Mouse (Mus musculus): ENCODE measurements at regions not wholly inside any gene's neighbourhood (a gene's known extent, or its start where the extent isn't known, plus 50 kb on each side); places are given as distances from the start of the nearest gene placed in this dataset.

DNA sequence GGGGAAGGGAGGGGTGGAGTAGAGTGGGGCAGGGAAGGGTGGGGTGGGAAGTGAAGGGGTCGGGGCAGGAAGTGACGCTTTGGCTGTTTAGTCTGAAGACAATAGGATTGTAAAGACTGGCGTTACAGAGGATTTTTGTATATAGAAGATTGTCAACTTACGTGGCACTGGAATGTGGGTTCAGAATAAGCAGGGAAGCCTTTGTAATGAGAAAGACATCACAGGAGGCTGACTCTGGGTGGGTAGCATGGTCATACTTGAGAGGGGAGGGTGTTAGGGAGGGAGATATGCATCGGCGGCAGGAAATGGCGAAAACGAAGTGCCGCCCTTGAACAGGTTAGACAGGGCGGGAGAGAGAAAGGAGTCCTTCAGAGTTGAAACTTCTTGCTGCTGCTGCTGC is 357.7 kb downstream of the Rnf144b start:
- H3K4me3 ChIP-seq (replicated peaks; ENCODE audit: insufficient read depth, low read depth, low read length) = no peak overlapping the region
- no peaks in the 10 kb centered on the region for H3K27me3 ChIP-seq (ENCODE audit: control insufficient read depth, insufficient read depth, low read length)
- H3K4me1 ChIP-seq (ENCODE audit: control insufficient read depth, insufficient read depth, low read length) = no peaks in the 10 kb centered on the region
- WGBS = 74% methylated on average over 10 of the region's 10 CpGs
- no peak for TF ChIP-seq CTCF (IDR thresholded peaks at IDR 0.05; ENCODE audit: borderline replicate concordance, insufficient read depth, low read depth, low read length)
- no peak for TF ChIP-seq POLR2A (IDR thresholded peaks at IDR 0.05; ENCODE audit: borderline replicate concordance, insufficient read depth, low read length)
- DNase-seq = no peak
- no peak overlapping the region for H3K27ac ChIP-seq (ENCODE audit: insufficient read depth, low read length)

GRCm38 (mm10) chr13:47484819-47485218 is 362.4 kb downstream of the Rnf144b start:
- Histone ChIP-seq H3K27ac (ENCODE audit: insufficient read depth, low read length) (no peak overlapping the region), H3K4me3 (replicated peaks; ENCODE audit: insufficient read depth, low read depth, low read length) (no peak overlapping the region), H3K27me3 (ENCODE audit: control insufficient read depth, insufficient read depth, low read length) (no peaks in the 10 kb centered on the region), H3K4me1 (ENCODE audit: control insufficient read depth, insufficient read depth, low read length) (no peaks in the 10 kb centered on the region)
- DNase-seq = no peak
- TF ChIP-seq POLR2A (IDR thresholded peaks at IDR 0.05; ENCODE audit: borderline replicate concordance, insufficient read depth, low read length) = no peak
- no peak for TF ChIP-seq CTCF (IDR thresholded peaks at IDR 0.05; ENCODE audit: borderline replicate concordance, insufficient read depth, low read depth, low read length)
- WGBS = 90% methylated on average over 2 of the region's 2 CpGs

DNA sequence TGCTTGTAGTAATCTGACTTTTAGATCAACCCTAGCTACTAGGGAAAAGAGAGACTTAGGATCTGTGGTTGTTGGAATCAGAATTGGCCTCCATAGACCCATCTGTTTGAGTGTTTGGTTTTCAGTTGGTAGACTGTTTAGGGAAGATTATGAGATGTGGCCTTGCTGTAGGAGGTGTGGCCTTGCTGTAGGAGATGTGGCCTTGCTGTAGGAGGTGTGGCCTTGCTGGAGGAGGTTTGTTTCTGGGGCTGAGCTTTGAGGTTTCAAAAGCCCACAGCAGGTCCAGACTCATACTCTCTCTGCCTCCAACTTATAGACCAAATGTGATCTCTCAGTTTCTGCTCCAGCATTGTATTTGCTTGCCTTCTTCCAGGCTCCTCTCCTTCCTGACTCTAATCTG is 363.7 kb downstream of the Rnf144b start:
- TF ChIP-seq CTCF (IDR thresholded peaks at IDR 0.05; ENCODE audit: borderline replicate concordance, insufficient read depth, low read depth, low read length) (no peak), POLR2A (IDR thresholded peaks at IDR 0.05; ENCODE audit: borderline replicate concordance, insufficient read depth, low read length) (no peak)
- Histone ChIP-seq H3K4me3 (replicated peaks; ENCODE audit: insufficient read depth, low read depth, low read length) (no peak overlapping the region), H3K27me3 (ENCODE audit: control insufficient read depth, insufficient read depth, low read length) (no peaks in the 10 kb centered on the region), H3K4me1 (ENCODE audit: control insufficient read depth, insufficient read depth, low read length) (no peaks in the 10 kb centered on the region), H3K27ac (ENCODE audit: insufficient read depth, low read length) (no peak overlapping the region)
- DNase-seq = no peak

DNA sequence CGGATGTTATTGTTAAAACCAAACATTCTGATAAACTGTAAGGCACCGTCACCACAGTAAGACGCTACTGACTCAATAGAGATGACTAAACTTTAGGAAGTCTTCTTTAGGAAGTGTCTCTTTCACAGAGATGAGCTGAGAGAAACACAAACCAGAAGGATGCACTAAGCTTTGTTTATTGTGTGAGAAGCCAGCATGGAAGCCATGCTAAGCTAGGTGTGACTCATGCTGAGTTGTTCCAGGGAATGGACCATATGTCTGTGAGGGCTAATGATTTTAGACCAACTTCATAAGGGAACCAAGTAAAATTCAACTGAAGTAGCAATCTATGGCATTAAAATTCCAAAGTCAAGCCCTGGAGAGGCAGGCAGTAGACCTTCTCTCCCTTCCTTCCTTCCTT is 364.2 kb downstream of the Rnf144b start:
- DNase-seq = no peak
- Histone ChIP-seq H3K4me3 (replicated peaks; ENCODE audit: insufficient read depth, low read depth, low read length) (no peak overlapping the region), H3K27ac (ENCODE audit: insufficient read depth, low read length) (no peak overlapping the region), H3K27me3 (ENCODE audit: control insufficient read depth, insufficient read depth, low read length) (no peaks in the 10 kb centered on the region), H3K4me1 (ENCODE audit: control insufficient read depth, insufficient read depth, low read length) (no peaks in the 10 kb centered on the region)
- TF ChIP-seq CTCF (IDR thresholded peaks at IDR 0.05; ENCODE audit: borderline replicate concordance, insufficient read depth, low read depth, low read length) (no peak), POLR2A (IDR thresholded peaks at IDR 0.05; ENCODE audit: borderline replicate concordance, insufficient read depth, low read length) (no peak)
- WGBS = 95% methylated on average over 3 of the region's 3 CpGs

- WGBS = 91% methylated on average over 15 of the region's 15 CpGs
- no peaks in the 10 kb centered on the region for H3K27me3 ChIP-seq (ENCODE audit: control insufficient read depth, insufficient read depth, low read length)
- no peak for DNase-seq
- no peak overlapping the region for H3K27ac ChIP-seq (ENCODE audit: insufficient read depth, low read length)
- H3K4me3 ChIP-seq (replicated peaks; ENCODE audit: insufficient read depth, low read depth, low read length) = no peak overlapping the region
- no peaks in the 10 kb centered on the region for H3K4me1 ChIP-seq (ENCODE audit: control insufficient read depth, insufficient read depth, low read length)
- TF ChIP-seq CTCF (IDR thresholded peaks at IDR 0.05; ENCODE audit: borderline replicate concordance, insufficient read depth, low read depth, low read length) (no peak), POLR2A (IDR thresholded peaks at IDR 0.05; ENCODE audit: borderline replicate concordance, insufficient read depth, low read length) (no peak)
These were observed 383.0 kb downstream of the Rnf144b start for GRCm38 (mm10) chr13:47505380-47505955.

DNA sequence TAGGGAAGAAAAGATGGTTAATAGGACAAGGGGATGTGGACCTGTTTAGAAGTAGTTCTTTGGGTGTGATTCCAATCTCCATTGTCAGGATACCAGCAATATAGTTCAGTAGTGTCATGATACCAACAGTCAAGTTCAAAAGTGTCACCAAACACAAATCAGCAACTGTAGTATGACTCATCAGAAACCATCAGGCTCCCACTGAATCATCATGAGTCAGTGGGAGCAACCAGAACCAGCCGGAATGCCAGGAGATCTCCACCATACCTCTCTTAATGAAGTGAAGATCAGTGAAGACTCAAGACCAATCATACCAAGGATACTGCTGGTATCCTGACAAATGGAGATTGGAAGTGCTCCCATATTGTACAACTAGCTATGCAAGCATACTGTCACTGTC is 410.5 kb downstream of the Rnf144b start:
- Histone ChIP-seq H3K4me3 (replicated peaks; ENCODE audit: insufficient read depth, low read depth, low read length) (no peak overlapping the region), H3K27ac (ENCODE audit: insufficient read depth, low read length) (no peak overlapping the region), H3K27me3 (ENCODE audit: control insufficient read depth, insufficient read depth, low read length) (no peaks in the 10 kb centered on the region), H3K4me1 (ENCODE audit: control insufficient read depth, insufficient read depth, low read length) (no peaks in the 10 kb centered on the region)
- TF ChIP-seq CTCF (IDR thresholded peaks at IDR 0.05; ENCODE audit: borderline replicate concordance, insufficient read depth, low read depth, low read length) = no peak
- no peak for TF ChIP-seq POLR2A (IDR thresholded peaks at IDR 0.05; ENCODE audit: borderline replicate concordance, insufficient read depth, low read length)
- 100% methylated on average over 1 of the region's 1 CpGs for WGBS
- no peak for DNase-seq

- no peaks in the 10 kb centered on the region for H3K4me1 ChIP-seq (ENCODE audit: control insufficient read depth, insufficient read depth, low read length)
- TF ChIP-seq CTCF (IDR thresholded peaks at IDR 0.05; ENCODE audit: borderline replicate concordance, insufficient read depth, low read depth, low read length) = no peak
- no peak for TF ChIP-seq POLR2A (IDR thresholded peaks at IDR 0.05; ENCODE audit: borderline replicate concordance, insufficient read depth, low read length)
- DNase-seq = no peak
- H3K27ac ChIP-seq (ENCODE audit: insufficient read depth, low read length) = no peak overlapping the region
- H3K4me3 ChIP-seq (replicated peaks; ENCODE audit: insufficient read depth, low read depth, low read length) = no peak overlapping the region
- WGBS = 95% methylated on average over 2 of the region's 2 CpGs
- H3K27me3 ChIP-seq (ENCODE audit: control insufficient read depth, insufficient read depth, low read length) = no peaks in the 10 kb centered on the region
These were observed 414.7 kb downstream of the Rnf144b start for GRCm38 (mm10) chr13:47537156-47537555.

DNA sequence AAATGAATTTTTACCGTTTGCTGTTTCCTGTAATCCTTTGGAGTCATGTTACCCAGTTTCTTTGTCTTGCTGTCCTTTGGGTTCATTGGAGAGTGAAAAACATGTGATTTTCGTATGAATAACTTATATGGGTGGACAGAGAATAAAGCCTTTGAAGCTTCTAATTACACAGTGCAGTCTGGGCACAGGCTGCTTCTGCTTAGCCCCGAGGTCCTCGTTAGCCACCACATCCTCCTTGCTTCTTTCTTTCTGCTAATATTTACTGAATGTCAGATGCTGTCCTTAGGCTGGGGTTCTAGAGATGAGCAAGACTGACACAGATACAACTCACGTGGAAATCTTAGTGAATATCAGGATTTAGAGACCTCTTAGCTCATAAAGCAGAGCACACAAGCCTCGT is 427.2 kb downstream of the Rnf144b start:
- DNase-seq = no peak
- no peak overlapping the region for H3K4me3 ChIP-seq (replicated peaks; ENCODE audit: insufficient read depth, low read depth, low read length)
- no peaks in the 10 kb centered on the region for H3K4me1 ChIP-seq (ENCODE audit: control insufficient read depth, insufficient read depth, low read length)
- no peaks in the 10 kb centered on the region for H3K27me3 ChIP-seq (ENCODE audit: control insufficient read depth, insufficient read depth, low read length)
- 55% methylated on average over 6 of the region's 6 CpGs for WGBS
- H3K27ac ChIP-seq (ENCODE audit: insufficient read depth, low read length) = no peak overlapping the region
- TF ChIP-seq POLR2A (IDR thresholded peaks at IDR 0.05; ENCODE audit: borderline replicate concordance, insufficient read depth, low read length) (no peak), CTCF (IDR thresholded peaks at IDR 0.05; ENCODE audit: borderline replicate concordance, insufficient read depth, low read depth, low read length) (no peak)
